Mouse (Mus musculus) cerebellum, adult 2 months (tissue): Measurements from ENCODE around the gene Afap1.

Experiments used
- CTCF ChIP-seq: fragments of 200-500 bp; IDR thresholded peaks from 2 replicates; pipeline ENCODE4 v1.5.1; 2011; ENCODE audit warnings: low read depth, mild to moderate bottlenecking, control low read depth, low read length, moderate library complexity, borderline replicate concordance; ENCODE audit not compliant: insufficient read depth
- POLR2A ChIP-seq: fragments of 200-500 bp; IDR thresholded peaks from 2 replicates; pipeline ENCODE4 v1.6.1; 2011; ENCODE audit warnings: low read length, control low read depth, borderline replicate concordance; ENCODE audit not compliant: insufficient read depth

DNA sequence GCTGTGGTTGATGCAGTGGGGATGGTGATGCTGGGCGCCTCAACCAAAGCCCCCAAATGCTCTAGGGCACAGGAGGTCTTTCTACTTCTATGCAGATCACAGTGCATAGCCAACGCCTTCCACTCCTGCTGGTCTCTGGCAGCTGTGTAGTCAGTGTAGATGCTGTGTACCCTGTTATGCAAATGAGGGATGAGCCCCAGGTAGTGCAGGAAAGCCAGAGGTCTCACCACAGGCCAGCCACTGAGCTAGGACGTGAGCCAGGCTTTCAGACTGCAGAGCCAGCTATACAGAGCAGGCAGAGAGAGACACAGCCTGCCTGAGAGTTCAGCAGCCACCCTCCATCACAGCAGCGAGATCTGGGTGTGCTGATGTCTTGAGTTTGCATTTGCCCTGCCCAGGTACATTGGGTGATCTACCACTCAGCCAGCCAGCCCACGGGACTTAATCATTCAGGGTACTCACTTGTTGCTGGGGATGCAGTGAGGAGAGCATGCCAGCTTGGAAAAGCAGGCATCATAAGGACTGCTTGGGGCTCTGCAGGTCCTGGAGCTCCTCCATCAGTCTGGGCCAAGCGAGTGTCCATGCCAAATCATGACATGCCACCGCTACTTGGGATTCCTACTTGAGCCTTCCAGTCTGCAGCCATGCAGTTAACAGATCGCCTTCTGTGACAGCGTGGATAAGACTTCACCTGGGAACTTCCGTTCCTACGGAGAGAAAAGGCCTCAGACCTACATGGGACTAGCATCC, 97.0 kb downstream of the Afap1 start:
- TF ChIP-seq CTCF: no peak
- TF ChIP-seq POLR2A: no peak
